Mouse (Mus musculus): Measurements from ENCODE around the gene Ephb2. TPM values are rescaled to one million over a fixed set of nuclear protein-coding genes. Genes with fewer than 3 reads are reported as not detected.

Ephb2 gene
- polyA plus RNA-seq, 1 experiment: 0.20 TPM

GRCm38 (mm10) chr4:136680641-136681040, 155.1 kb downstream of the Ephb2 start:
- no peak for TF ChIP-seq FLI1 (IDR thresholded peaks at IDR 0.05; ENCODE audit: low read length)
- no peak for TF ChIP-seq GATA1 (IDR thresholded peaks at IDR 0.05; ENCODE audit: borderline replicate concordance, low read length)
- peaks cover 2% of the 10 kb centered on the region for H3K27me3 ChIP-seq (replicated peaks)
- no peaks in the 10 kb centered on the region for H3K9me3 ChIP-seq
- no peak overlapping the region for H3K4me3 ChIP-seq (replicated peaks)
- H3K4me1 ChIP-seq: peaks cover 89% of the 10 kb centered on the region
- H3K36me3 ChIP-seq (replicated peaks; ENCODE audit: low read length): no peaks in the 10 kb centered on the region

DNA sequence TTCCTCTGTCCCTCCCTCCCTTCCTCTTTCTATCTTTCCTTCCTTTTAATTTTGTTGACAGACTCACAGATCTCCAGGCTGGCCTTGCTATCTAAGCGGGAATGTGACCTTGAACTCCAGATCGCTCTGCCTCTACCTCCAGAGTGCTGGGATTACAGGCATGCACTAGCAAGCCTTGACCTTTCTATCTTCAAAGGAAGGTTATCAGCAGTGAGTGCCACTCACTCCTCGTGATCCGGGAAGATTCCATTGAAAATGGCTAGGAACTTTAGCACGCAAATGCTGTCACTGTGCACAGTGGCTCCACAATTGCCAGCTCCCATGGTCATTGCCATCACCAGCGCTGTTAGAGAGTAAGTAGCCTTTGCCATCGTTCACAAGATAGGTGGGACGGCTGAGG, 156.6 kb downstream of the Ephb2 start:
- TF ChIP-seq GATA1 (IDR thresholded peaks at IDR 0.05; ENCODE audit: borderline replicate concordance, low read length) (no peak), FLI1 (IDR thresholded peaks at IDR 0.05; ENCODE audit: low read length) (no peak)
- no peak overlapping the region for H3K4me3 ChIP-seq (replicated peaks)
- peaks cover 82% of the 10 kb centered on the region for H3K4me1 ChIP-seq
- peaks cover 2% of the 10 kb centered on the region for H3K27me3 ChIP-seq (replicated peaks)
- no peaks in the 10 kb centered on the region for H3K36me3 ChIP-seq (replicated peaks; ENCODE audit: low read length)
- H3K9me3 ChIP-seq: no peaks in the 10 kb centered on the region

DNA sequence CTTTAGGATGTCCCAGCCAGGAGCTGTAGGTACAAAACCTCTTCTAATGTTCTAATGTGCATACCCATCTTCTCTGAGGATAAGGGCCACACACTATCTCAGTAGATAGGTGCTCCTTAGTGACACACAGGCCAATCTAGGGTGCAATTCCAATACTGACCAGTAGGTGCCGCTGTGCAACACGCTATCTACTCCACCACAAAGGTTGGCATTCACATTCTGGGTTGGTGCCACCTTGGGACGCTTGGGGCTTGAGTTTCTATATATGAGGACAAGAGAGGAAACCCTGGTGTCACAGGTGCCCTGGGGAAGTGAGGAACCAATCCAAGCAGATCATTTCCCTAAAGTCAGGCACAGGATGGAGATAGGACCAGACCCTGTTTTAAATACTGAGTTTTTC, 157.3 kb downstream of the Ephb2 start:
- Histone ChIP-seq H3K4me3 (replicated peaks) (no peak overlapping the region), H3K9me3 (no peaks in the 10 kb centered on the region), H3K4me1 (peaks cover 82% of the 10 kb centered on the region), H3K27me3 (replicated peaks) (peaks cover 4% of the 10 kb centered on the region), H3K36me3 (replicated peaks; ENCODE audit: low read length) (no peaks in the 10 kb centered on the region)
- TF ChIP-seq FLI1 (IDR thresholded peaks at IDR 0.05; ENCODE audit: low read length) (no peak), GATA1 (IDR thresholded peaks at IDR 0.05; ENCODE audit: borderline replicate concordance, low read length) (no peak)

DNA sequence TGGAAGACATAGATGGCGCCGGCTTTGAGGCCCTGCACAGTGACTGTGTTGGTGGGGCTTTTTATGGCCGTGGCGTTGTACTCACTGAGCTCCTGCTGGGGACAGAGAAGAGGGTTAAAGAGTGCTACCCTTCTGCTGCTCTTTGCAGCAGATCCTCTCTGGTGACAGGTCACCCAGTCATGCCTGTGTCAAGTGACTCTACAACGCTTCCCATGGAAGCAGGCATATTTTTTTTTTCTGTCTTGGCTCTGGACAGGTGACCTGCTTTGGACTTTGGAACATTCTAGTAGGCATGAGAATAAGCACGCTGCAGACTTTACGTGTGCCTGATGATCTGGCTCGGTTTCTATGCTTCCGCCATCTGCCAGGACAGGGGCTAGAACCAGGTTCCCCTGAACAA, 160.3 kb downstream of the Ephb2 start:
- Histone ChIP-seq H3K9me3 (no peaks in the 10 kb centered on the region), H3K36me3 (replicated peaks; ENCODE audit: low read length) (no peaks in the 10 kb centered on the region), H3K4me3 (replicated peaks) (no peak overlapping the region), H3K4me1 (peaks cover 67% of the 10 kb centered on the region), H3K27me3 (replicated peaks) (peaks cover 12% of the 10 kb centered on the region)
- TF ChIP-seq GATA1 (IDR thresholded peaks at IDR 0.05; ENCODE audit: borderline replicate concordance, low read length) (no peak), FLI1 (IDR thresholded peaks at IDR 0.05; ENCODE audit: low read length) (no peak)

DNA sequence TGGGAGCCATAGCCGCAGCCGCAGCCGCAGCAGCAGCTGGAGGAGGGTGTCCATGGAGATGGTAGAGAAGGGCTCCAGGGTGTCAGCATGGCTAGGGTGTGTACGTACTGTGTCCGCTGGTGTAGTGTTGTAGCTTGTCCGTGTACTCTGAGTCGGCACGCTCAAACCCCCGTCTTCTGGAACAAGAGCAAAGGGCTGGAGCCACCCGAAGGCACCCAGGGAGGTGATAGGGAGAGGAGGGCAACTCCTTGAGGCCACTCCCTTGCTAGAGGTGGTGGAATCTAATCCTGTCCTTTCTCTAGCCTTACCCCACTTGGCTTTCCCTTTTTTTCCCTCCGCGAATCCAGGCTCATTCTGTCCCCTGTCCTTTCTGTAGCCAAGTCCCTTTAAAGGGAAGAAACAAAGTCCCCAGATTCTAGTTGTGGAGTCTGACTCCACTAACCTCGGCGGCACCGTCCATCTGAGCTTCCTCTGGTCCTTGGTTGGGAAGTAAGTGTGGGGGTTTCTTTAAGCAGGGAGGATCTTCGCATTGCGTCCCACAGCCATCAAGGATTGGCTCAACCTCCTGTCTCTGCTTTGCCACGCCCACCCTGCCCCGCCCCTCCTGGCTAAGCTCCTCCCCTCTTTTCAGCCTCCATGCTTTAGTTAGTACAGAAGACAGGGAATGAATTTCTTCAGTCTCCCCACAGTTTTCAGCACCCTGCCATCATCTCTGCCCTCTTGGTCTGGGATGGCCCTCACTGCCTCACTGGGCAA, 163.3 kb downstream of the Ephb2 start:
- no peak for TF ChIP-seq FLI1 (IDR thresholded peaks at IDR 0.05; ENCODE audit: low read length)
- TF ChIP-seq GATA1 (IDR thresholded peaks at IDR 0.05; ENCODE audit: borderline replicate concordance, low read length): no peak
- H3K4me3 ChIP-seq (replicated peaks): no peak overlapping the region
- H3K36me3 ChIP-seq (replicated peaks; ENCODE audit: low read length): no peaks in the 10 kb centered on the region
- peaks cover 18% of the 10 kb centered on the region for H3K27me3 ChIP-seq (replicated peaks)
- peaks cover 54% of the 10 kb centered on the region for H3K4me1 ChIP-seq
- H3K9me3 ChIP-seq: no peaks in the 10 kb centered on the region

- Histone ChIP-seq H3K9me3 (peaks cover 6% of the 10 kb centered on the region; the same call in 1 of the 2 replicates), H3K4me1 (peaks cover 35% of the 10 kb centered on the region), H3K36me3 (replicated peaks; ENCODE audit: low read length) (no peaks in the 10 kb centered on the region), H3K4me3 (replicated peaks) (no peak overlapping the region), H3K27me3 (replicated peaks) (peaks cover 16% of the 10 kb centered on the region)
- no peak for TF ChIP-seq GATA1 (IDR thresholded peaks at IDR 0.05; ENCODE audit: borderline replicate concordance, low read length)
- TF ChIP-seq FLI1 (IDR thresholded peaks at IDR 0.05; ENCODE audit: low read length): no peak
Observed at GRCm38 (mm10) chr4:136667757-136668156, 168.0 kb downstream of the Ephb2 start.

GRCm38 (mm10) chr4:136666002-136666401, 169.8 kb downstream of the Ephb2 start:
- peaks cover 35% of the 10 kb centered on the region for H3K4me1 ChIP-seq
- H3K27me3 ChIP-seq (replicated peaks): peaks cover 10% of the 10 kb centered on the region
- peaks cover 6% of the 10 kb centered on the region; the same call in 1 of the 2 replicates for H3K9me3 ChIP-seq
- H3K4me3 ChIP-seq (replicated peaks): no peak overlapping the region
- H3K36me3 ChIP-seq (replicated peaks; ENCODE audit: low read length): no peaks in the 10 kb centered on the region
- TF ChIP-seq GATA1 (IDR thresholded peaks at IDR 0.05; ENCODE audit: borderline replicate concordance, low read length): no peak
- no peak for TF ChIP-seq FLI1 (IDR thresholded peaks at IDR 0.05; ENCODE audit: low read length)

- no peaks in the 10 kb centered on the region for H3K36me3 ChIP-seq (replicated peaks; ENCODE audit: low read length)
- peaks cover 40% of the 10 kb centered on the region for H3K4me1 ChIP-seq
- TF ChIP-seq FLI1 (IDR thresholded peaks at IDR 0.05; ENCODE audit: low read length) (no peak), GATA1 (IDR thresholded peaks at IDR 0.05; ENCODE audit: borderline replicate concordance, low read length) (no peak)
- H3K9me3 ChIP-seq: peaks cover 6% of the 10 kb centered on the region; the same call in 1 of the 2 replicates
- no peak overlapping the region for H3K4me3 ChIP-seq (replicated peaks)
- H3K27me3 ChIP-seq (replicated peaks): peaks cover 5% of the 10 kb centered on the region
Observed at GRCm38 (mm10) chr4:136665068-136665467, 170.7 kb downstream of the Ephb2 start.

DNA sequence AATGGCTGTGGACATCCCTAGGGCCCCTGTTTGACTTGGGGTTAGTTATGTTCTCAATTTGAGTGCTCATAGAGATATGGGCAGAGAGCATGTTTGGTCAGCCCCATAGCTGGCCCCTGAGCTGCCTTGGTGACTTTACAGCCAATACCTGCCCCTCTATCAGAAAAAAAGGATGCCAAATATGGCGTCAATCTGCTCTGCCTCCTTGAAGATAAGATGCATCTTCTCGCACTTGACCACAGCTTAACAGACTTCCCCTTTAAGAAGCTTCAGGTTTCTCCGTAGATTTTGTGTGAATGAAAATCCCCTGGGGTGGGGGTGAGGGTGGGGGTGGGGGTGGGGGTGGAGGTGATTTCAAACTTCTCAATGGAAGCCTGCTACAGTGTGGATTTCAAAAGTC, 177.9 kb downstream of the Ephb2 start:
- H3K4me1 ChIP-seq: peaks cover 83% of the 10 kb centered on the region
- TF ChIP-seq GATA1 (IDR thresholded peaks at IDR 0.05; ENCODE audit: borderline replicate concordance, low read length): no peak
- no peak for TF ChIP-seq FLI1 (IDR thresholded peaks at IDR 0.05; ENCODE audit: low read length)
- H3K36me3 ChIP-seq (replicated peaks; ENCODE audit: low read length): peaks cover 16% of the 10 kb centered on the region
- no peaks in the 10 kb centered on the region for H3K9me3 ChIP-seq
- no peak overlapping the region for H3K4me3 ChIP-seq (replicated peaks)
- H3K27me3 ChIP-seq (replicated peaks): no peaks in the 10 kb centered on the region

DNA sequence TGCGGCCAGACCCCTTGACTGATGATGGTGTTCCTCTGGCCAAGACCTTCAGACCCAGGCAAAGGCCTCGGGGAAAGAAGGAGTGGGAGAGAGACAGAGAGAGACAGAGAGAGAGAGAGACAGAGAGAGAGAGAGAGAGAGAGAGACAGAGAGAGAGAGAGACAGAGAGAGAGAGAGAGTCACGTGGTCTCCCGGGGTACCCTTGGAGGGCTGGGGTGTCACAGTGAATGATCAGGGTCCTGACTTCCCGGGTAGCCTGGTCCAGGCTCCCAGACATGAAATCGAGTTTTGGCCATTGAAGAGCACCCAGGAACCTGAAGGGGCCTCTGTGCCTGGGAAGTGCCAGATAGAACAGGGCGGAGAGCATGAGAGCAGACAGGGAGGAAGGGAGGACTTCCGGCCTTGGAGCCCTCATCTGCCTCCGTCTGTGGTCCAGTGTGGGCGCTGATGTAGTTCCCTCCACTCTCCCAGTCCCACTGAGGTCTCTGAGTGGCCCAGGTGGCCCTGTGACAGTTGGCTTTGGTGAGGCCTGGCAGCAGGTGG, 182.0 kb downstream of the Ephb2 start:
- Histone ChIP-seq H3K4me3 (replicated peaks) (peak overlapping the region; percentile 92), H3K4me1 (peaks cover 93% of the 10 kb centered on the region), H3K36me3 (replicated peaks; ENCODE audit: low read length) (peaks cover 8% of the 10 kb centered on the region), H3K27me3 (replicated peaks) (peaks cover 2% of the 10 kb centered on the region), H3K9me3 (no peaks in the 10 kb centered on the region)
- peak; percentile 62; the same call in 1 of the 2 replicates for TF ChIP-seq FLI1 (IDR thresholded peaks at IDR 0.05; ENCODE audit: low read length)
- TF ChIP-seq GATA1 (IDR thresholded peaks at IDR 0.05; ENCODE audit: borderline replicate concordance, low read length): no peak
